Mouse (Mus musculus) small intestine, adult 2 months (tissue): Measurements from ENCODE around the gene Galm.

Experiments used
- CTCF ChIP-seq: fragments of 200-500 bp; IDR thresholded peaks from 2 replicates; pipeline ENCODE4 v1.5.1; 2012; ENCODE audit warnings: low read depth, mild to moderate bottlenecking, control low read depth, inconsistent platforms, low read length, moderate library complexity, mixed read lengths; ENCODE audit not compliant: insufficient replicate concordance, insufficient read length; ENCODE audit errors: extremely low read depth
- POLR2A ChIP-seq: fragments of 200-500 bp; IDR thresholded peaks from 2 replicates; pipeline ENCODE4 v1.6.1; 2012; ENCODE audit warnings: low read depth, mild to moderate bottlenecking, control low read depth, inconsistent platforms, low read length, moderate library complexity

DNA sequence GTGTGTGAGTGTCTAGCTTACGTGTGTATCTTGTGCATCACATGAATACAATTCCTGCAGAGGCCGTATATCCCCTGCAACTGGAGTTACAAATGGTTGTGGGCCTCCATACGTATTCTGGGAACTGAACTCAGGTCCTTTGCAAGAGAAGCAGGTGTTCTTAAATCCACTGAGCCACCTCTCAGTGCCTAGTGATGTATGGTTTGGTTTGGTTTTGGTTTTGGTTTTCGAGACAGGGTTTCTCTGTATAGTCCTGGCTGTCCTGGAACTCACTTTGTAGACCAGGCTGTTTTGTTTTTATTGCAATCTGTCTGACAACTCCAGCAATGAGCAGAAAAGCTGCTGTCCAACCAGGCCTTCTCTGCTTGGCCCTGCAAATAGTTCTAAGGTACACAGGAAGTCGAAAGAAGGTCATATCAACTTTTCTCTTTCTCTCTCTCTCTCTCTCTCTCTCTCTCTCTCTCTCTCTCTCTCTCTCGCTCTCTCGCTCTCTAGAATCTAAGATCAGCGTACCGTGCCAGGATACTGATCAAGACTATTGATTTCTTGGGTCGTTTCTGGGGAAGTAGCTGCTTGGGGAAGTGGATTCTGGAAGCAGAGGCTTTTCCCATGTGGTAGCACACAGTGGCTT lies 21.8 kb upstream of the Galm start:
- TF ChIP-seq CTCF (no peak), POLR2A (no peak)
